Mouse (Mus musculus) heart, adult 2 months (tissue): Measurements from ENCODE around the gene Serpinb9.
"Not testable (repeated sequence)": the region's sequence is repeated elsewhere in the genome, so short reads cannot be mapped to it uniquely, and the experiment has no call there.

Source experiments
- CTCF ChIP-seq: fragments of 200-600 bp; IDR thresholded peaks from 2 replicates; pipeline ENCODE4 v1.8.1; 2022; ENCODE audit warnings: antibody characterized with exemption, mild to moderate bottlenecking, moderate library complexity
- POLR2A ChIP-seq: fragments of 200-500 bp; IDR thresholded peaks from 2 replicates; pipeline ENCODE4 v1.6.1; 2011; ENCODE audit warnings: mild to moderate bottlenecking, low read depth, low read length, control low read depth; ENCODE audit not compliant: insufficient read depth

- not testable (repeated sequence) for TF ChIP-seq CTCF, POLR2A
These were observed 26.4 kb downstream of the Serpinb9 start for GRCm38 (mm10) chr13:33029478-33029877.
